Mouse (Mus musculus): ENCODE measurements around the gene Prr14. TPM values are rescaled to one million over a fixed set of nuclear protein-coding genes. Genes with fewer than 3 reads are reported as not detected.

Prr14 gene
- polyA plus RNA-seq (2012; rRNA removed) = 62.6 and 76.9 TPM in 2 replicates

DNA sequence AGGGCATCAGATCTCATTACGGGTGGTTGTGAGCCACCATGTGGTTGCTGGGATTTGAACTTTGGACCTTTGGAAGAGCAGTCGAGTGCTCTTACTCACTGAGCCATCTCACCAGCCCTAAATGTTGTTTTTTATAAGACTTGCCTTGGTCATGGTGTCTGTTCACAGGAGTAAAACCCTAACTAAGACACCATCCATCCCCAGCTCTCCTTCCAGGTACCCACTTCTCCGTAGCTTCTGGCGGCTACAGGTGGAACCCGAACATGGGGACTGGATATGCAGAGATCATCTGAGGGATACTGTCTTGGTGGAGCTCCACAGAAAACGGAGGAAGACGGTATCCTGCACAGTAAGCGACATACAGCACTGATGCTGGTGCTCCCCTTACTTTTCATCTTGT lies at the start of gene Prr14:
Prr14 (plus strand) TSS at position 301 of the 400 bp plus-strand sequence.

DNA sequence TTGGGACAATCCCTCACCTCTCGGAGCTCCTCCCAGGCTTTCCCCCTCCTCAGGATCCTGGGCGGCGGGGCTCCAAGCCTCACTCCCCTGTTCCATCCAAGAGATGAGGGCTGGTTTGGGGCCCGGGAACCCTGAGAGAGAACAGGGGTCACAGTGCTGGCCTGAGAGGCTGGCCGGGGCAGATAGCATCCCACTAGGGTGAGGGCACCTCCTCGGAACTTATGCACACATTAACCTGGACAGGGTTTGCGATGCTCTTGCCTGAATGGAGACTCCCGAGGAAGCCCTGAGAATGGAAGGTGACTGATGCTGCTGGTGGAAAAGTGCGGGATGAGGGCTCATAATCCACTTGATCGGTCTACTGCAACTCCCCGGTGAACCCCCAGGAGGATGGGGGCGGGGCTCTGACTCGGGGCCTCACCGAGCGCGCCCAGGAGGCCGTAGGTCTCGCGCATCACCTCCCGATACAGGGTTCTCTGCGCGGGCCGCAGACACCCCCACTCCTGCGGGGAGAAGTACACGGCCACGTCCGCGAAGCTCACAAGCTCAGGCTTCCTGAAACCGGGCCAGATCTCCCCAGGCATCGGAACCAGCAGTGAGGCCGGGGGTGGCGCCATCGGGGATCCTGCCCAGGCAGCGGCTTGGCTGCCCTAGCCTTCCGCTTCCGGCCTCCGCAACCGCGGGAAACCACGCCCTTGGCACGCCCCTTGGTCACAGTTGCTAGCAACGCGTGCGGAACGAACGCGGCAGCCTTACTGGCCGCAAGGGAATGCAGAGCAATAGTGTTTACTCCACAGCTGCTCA lies 37.8 kb upstream of the Prr14 start, which contains the start of gene Zfp688:
Zfp688 (minus strand) TSS at position 681 of the 804 bp plus-strand sequence.

DNA sequence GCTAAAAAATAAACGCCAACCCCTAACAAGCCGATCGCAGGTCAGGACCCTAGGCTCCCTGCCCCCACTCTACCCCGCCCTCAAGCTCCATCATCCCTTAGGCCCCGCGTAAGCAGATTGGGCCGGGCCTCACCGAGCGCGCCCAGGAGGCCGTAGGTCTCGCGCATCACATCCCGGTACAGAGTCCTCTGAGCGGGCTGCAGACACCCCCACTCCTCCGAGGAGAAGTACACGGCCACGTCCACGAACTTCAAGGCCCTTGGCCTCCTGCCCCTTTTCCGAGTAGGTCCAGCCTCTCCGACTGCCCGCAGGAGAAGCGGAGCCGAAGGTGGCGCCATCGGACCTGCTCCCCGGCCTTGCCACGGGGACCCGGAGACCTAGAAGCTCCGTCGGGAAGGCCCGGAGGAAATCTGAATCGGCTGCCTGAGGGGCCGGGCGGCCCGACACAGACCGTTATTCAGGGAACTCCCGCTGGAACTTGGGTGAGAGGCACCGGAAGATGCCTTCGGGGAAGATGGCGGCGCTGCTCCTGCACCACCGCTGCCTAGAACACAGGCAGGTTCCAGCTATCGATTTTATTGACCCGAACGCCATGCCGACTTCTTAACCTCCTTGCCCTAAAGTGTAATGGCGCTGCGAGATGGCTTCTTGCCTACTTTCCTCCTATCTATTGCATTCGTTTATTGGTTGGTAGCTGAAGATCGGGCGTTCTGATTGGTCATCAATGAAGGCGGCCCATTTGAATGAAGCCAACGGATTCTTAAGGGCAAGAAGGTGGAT lies 10.7 kb upstream of the Prr14 start, which contains the start of gene Zfp689:
Zfp689 (minus strand) TSS at position 638 of the 780 bp plus-strand sequence.

DNA sequence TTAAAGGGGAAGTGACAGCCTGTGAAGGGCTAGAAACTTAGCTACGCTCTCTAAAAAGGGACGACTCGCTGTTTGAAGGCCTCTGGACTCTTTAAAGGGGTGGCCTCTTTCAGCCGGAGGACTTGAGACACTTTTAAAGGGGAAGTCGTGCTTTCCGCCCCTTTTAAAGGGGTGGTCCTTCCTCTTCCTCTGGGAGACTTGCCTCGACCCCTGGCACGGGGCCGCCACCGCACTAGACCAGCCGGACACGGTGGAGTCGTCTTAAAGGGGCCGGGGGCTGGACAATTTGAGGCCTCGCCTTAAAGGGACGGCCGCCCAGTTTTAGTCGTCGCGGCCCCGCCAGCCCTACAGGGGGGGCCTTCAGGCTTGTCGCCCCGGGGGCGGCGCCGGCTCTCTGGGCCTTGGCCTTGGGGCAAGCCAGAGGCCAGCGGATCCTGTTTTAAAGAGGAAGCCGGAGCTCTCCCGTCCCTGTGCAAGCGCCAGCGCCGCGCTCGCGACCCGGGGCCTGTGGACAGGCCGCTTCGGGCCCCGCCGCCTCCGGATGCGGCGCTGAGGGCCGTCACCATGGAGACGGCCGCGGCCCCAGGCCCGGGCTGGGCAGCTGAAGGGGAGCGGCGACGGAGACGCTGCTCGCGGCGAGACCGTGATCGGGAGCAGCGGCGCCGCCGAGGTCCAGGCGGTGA lies 19.4 kb downstream of the Prr14 start, which contains the start of gene Fbrs:
Fbrs (plus strand) TSS at position 565 of the 683 bp plus-strand sequence.

DNA sequence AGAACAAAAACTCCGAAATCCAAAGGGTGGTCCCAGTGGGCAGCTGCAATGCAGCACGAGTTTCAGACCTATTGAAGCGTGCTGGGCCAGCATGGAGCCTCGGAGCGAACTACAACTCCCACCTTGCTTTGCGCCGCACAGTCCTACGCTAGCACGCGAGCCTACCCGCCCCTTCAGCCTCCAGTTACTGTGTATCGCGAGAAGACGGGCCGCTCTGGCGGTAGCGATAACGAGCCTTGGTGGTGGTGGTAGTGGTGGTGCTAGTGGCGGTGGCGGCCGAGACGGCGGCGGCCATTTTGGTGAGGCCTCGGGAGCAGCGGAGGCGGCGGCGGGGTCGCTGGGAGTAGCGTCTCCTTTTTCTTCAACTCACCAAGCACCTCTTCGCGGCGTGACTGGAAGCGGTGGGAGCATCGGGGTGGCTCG lies 52.4 kb downstream of the Prr14 start, which contains the start of gene Srcap:
Srcap (plus strand) TSS at position 176 of the 423 bp plus-strand sequence.

DNA sequence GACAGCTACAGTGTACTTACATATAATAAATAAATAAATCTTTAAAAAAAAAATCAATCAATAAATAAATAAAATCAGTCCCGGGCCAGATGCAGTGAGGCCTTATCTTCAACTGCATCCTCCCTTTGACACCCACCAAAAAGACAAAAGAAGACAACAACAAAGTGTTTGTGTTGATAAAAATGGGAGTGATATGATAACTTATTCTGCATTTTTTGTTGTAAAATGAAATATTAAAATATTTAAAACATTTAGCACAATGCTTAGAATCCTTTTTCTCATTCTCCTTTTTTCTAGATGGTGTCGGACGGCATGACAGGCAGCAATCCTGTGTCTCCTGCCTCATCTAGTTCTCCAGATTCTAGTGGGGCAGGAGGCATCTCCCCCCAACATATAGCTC lies 59.9 kb downstream of the Prr14 start, which contains the start of gene Gm42715:
Gm42715 (plus strand) TSS at position 301 of the 400 bp plus-strand sequence.

Other genes starting within 250 kb of the Prr14 start
- 30.4 and 32.0 TPM in 2 replicates for gene Zfp553, start 226.6 kb upstream of the Prr14 start, polyA plus RNA-seq (2012; rRNA removed)
- gene Sept1, start 226.5 kb upstream of the Prr14 start, polyA plus RNA-seq (2012; rRNA removed) = 13.9 and 22.8 TPM in 2 replicates
- gene Zfp771, start 215.3 kb upstream of the Prr14 start, polyA plus RNA-seq (2012; rRNA removed) = 290 and 471 TPM in 2 replicates
- 82.3 and 102 TPM in 2 replicates for gene Dctpp1, start 198.9 kb upstream of the Prr14 start, polyA plus RNA-seq (2012; rRNA removed)
- gene Sephs2, start 185.6 kb upstream of the Prr14 start, polyA plus RNA-seq (2012; rRNA removed) = 19.5 and 24.6 TPM in 2 replicates
- 4.3 and 4.5 TPM in 2 replicates for gene Itgal, start 163.4 kb upstream of the Prr14 start, polyA plus RNA-seq (2012; rRNA removed)
- 48.6 and 54.8 TPM in 2 replicates for gene Zfp768, start 114.0 kb upstream of the Prr14 start, polyA plus RNA-seq (2012; rRNA removed)
- gene Zfp747, start 83.6 kb upstream of the Prr14 start, polyA plus RNA-seq (2012; rRNA removed) = 9.1 and 10.7 TPM in 2 replicates
- gene 9130019O22Rik, start 72.4 kb upstream of the Prr14 start, polyA plus RNA-seq (2012; rRNA removed) = 4.5 and 4.6 TPM in 2 replicates
- 7.9 and 11.6 TPM in 2 replicates for gene E430018J23Rik, start 66.0 kb upstream of the Prr14 start, polyA plus RNA-seq (2012; rRNA removed)
- 7.0 and 8.5 TPM in 2 replicates for gene Zfp764, start 52.8 kb upstream of the Prr14 start, polyA plus RNA-seq (2012; rRNA removed)
- gene Zfp688, start 37.5 kb upstream of the Prr14 start, polyA plus RNA-seq (2012; rRNA removed) = 34.3 and 36.2 TPM in 2 replicates
- 8.0 and 9.3 TPM in 2 replicates for gene Zfp689, start 10.5 kb upstream of the Prr14 start, polyA plus RNA-seq (2012; rRNA removed)
- 21.3 and 27.7 TPM in 2 replicates for gene Fbrs, start 19.6 kb downstream of the Prr14 start, polyA plus RNA-seq (2012; rRNA removed)
- gene Srcap, start 52.4 kb downstream of the Prr14 start, polyA plus RNA-seq (2012; rRNA removed) = 33.9 and 44.8 TPM in 2 replicates
- gene Gm42715, start 60.0 kb downstream of the Prr14 start, polyA plus RNA-seq (2012; rRNA removed) = 13.3 and 15.7 TPM in 2 replicates
- gene Tmem265, start 101.8 kb downstream of the Prr14 start, polyA plus RNA-seq (2012; rRNA removed) = 0.75 and 3.4 TPM in 2 replicates
- gene Phkg2, start 113.7 kb downstream of the Prr14 start, polyA plus RNA-seq (2012; rRNA removed) = 62.0 and 70.8 TPM in 2 replicates
- 11.7 and 13.2 TPM in 2 replicates for gene Ccdc189, start 129.0 kb downstream of the Prr14 start, polyA plus RNA-seq (2012; rRNA removed)
- 33.5 and 34.1 TPM in 2 replicates for gene Rnf40, start 129.2 kb downstream of the Prr14 start, polyA plus RNA-seq (2012; rRNA removed)
- 21.3 and 22.4 TPM in 2 replicates for gene Zfp629, start 156.2 kb downstream of the Prr14 start, polyA plus RNA-seq (2012; rRNA removed)
- gene Bcl7c, start 249.3 kb downstream of the Prr14 start, polyA plus RNA-seq (2012; rRNA removed) = 67.7 and 78.2 TPM in 2 replicates